10 mouse cellular contexts compared by ENCODE assay signal in genomic region chr8:61642358-61642847, GRCm38 (mm10).
DNase-seq lines count a peak whose midpoint lies in the region; ATAC-seq lines count a peak whose summit lies in the region.
"Had no signal": no experiment of that assay in that cellular context is flagged by ENCODE, and none has a peak within 500 bp of the region (broad histone marks: within the 10 kb centered on the region; RNA-seq: fewer than 3 reads in every experiment).

No protein-coding gene starts in this region.

- no peak overlapping the region for H3K9ac ChIP-seq in heart, embryonic 16.5 days (ENCODE audit: low read length)

- WGBS in heart, embryonic 10.5 days: 65% methylated on average over 4 of the region's 4 CpGs
- 38% methylated on average over 4 of the region's 4 CpGs for WGBS in heart, embryonic 16.5 days

- peaks cover 14% of the 10 kb centered on the region; the same call in 1 of the 2 replicates for H3K36me3 ChIP-seq in heart, embryonic 10.5 days
- H3K36me3 ChIP-seq in heart, embryonic 16.5 days (ENCODE audit: control insufficient read depth, insufficient read depth): peaks cover 10% of the 10 kb centered on the region; the same call in 1 of the 2 replicates

- H3K4me2 ChIP-seq in heart, embryonic 16.5 days (ENCODE audit: low read depth, low read length): no peak overlapping the region

- no peaks in the 10 kb centered on the region for H3K9me3 ChIP-seq in heart, embryonic 10.5 days
- H3K9me3 ChIP-seq in heart, embryonic 16.5 days (replicated peaks; ENCODE audit: control insufficient read depth, low read length): no peaks in the 10 kb centered on the region

- H3K4me1 ChIP-seq in heart, embryonic 10.5 days: peaks cover 8% of the 10 kb centered on the region; the same call in 1 of the 2 replicates
- H3K4me1 ChIP-seq in brown adipose tissue, adult 24 weeks (ENCODE audit: control insufficient read depth, insufficient read depth, insufficient read length, low read length): peaks cover 23% of the 10 kb centered on the region
- H3K4me1 ChIP-seq in heart, embryonic 16.5 days (ENCODE audit: control insufficient read depth, insufficient read depth, low read length): peaks cover 27% of the 10 kb centered on the region

- H3K27me3 ChIP-seq in heart, embryonic 10.5 days (ENCODE audit: insufficient read depth, poor library complexity, severe bottlenecking): no peaks in the 10 kb centered on the region
- no peaks in the 10 kb centered on the region for H3K27me3 ChIP-seq in heart, embryonic 16.5 days (ENCODE audit: control insufficient read depth, insufficient read depth, low read length)

- DNase-seq in heart, adult 18-20 months: peak; percentile 56 to 74
- no peak for DNase-seq in heart, embryonic 10.5 days (ENCODE audit: low spot score)
- DNase-seq in lung, postnatal 14 days: peak; percentile 65
- no peak for DNase-seq in layer of hippocampus, postnatal 14 days (ENCODE audit: low spot score in 2 of 2)
- no peak for DNase-seq in MN1 (ENCODE audit: low spot score)

- H3K27ac ChIP-seq in heart, embryonic 10.5 days: no peak overlapping the region
- peak overlapping the region; percentile 67 for H3K27ac ChIP-seq in brown adipose tissue, adult 24 weeks (replicated peaks; ENCODE audit: low read depth, low read length)
- peak overlapping the region; percentile 61 for H3K27ac ChIP-seq in heart, embryonic 16.5 days (ENCODE audit: low read length)
- H3K27ac ChIP-seq: macrophage had no signal

- H3K4me3 ChIP-seq in heart, embryonic 10.5 days: no peak overlapping the region
- no peak overlapping the region for H3K4me3 ChIP-seq in brown adipose tissue, adult 24 weeks (ENCODE audit: insufficient read depth, low read depth, low read length)
- no peak overlapping the region for H3K4me3 ChIP-seq in heart, embryonic 16.5 days (ENCODE audit: low read length)

- peak; percentile 50; the same call in 1 of the 2 replicates for ATAC-seq in heart, embryonic 16.5 days (replicated peaks; ENCODE audit: extremely low read depth, insufficient read depth, low FRiP score)
- ATAC-seq in erythroblast, adult 5-6 weeks (replicated peaks; ENCODE audit: low FRiP score, poor library complexity, severe bottlenecking): no peak
- ATAC-seq: CD4-positive, CD25-positive, alpha-beta regulatory T cell, adult 4 months had no signal

Comparison
In these comparisons a context has a peak if more than half of its experiments do, and no peak if none do; other contexts are left out.
1. DNase-seq: peak in heart, adult 18-20 months (2 of 2) and lung, postnatal 14 days (single experiment); none in heart, embryonic 10.5 days (single experiment), layer of hippocampus, postnatal 14 days (0 of 2) and MN1 (single experiment).